In genomic region chr10:128895437-128895836, GRCm38 (mm10) we compare ENCODE assay signal across 8 mouse cellular contexts. TPM values are rescaled to one million over a fixed set of nuclear protein-coding genes. Genes with fewer than 3 reads are reported as not detected.
DNase-seq lines count a peak whose midpoint lies in the region; ATAC-seq and TF ChIP-seq lines count a peak whose summit lies in the region.

No protein-coding gene starts in this region.

- H3K9ac ChIP-seq in embryonic facial prominence, embryonic 11.5 days (replicated peaks; ENCODE audit: low read length): no peak overlapping the region
- H3K9ac ChIP-seq in heart, embryonic 14.5 days (ENCODE audit: low read length): peak overlapping the region; percentile 62
- 0 out of 2 replicates have a peak overlapping the region, but pooled peaks have one; percentile 41 for H3K9ac ChIP-seq in kidney, embryonic 16.5 days (replicated peaks; ENCODE audit: low read length)
- H3K9ac ChIP-seq in stomach, postnatal 0 days (ENCODE audit: low read length): no peak overlapping the region

- peaks cover 4% of the 10 kb centered on the region; the same call in 1 of the 2 replicates for H3K27me3 ChIP-seq in embryonic facial prominence, embryonic 11.5 days (ENCODE audit: control insufficient read depth, insufficient read depth, low read length)
- peaks cover 18% of the 10 kb centered on the region for H3K27me3 ChIP-seq in heart, embryonic 14.5 days (ENCODE audit: control insufficient read depth, insufficient read depth, low read length)
- peaks cover 14% of the 10 kb centered on the region for H3K27me3 ChIP-seq in kidney, embryonic 16.5 days (ENCODE audit: insufficient read depth, low read length)
- no peaks in the 10 kb centered on the region for H3K27me3 ChIP-seq in stomach, postnatal 0 days (ENCODE audit: control insufficient read depth, insufficient read depth, low read length)

- ATAC-seq in activated CD4-positive, CD25-positive, alpha-beta regulatory T cell, adult 4 months: peak; percentile 51
- no peak for ATAC-seq in embryonic facial prominence, embryonic 11.5 days (replicated peaks; ENCODE audit: insufficient number of reproducible peaks, low FRiP score, low TSS enrichment, low read depth)
- no peak for ATAC-seq in heart, embryonic 14.5 days (ENCODE audit: insufficient number of reproducible peaks, insufficient read depth, low FRiP score, low read depth)
- no peak for ATAC-seq in kidney, embryonic 16.5 days (ENCODE audit: low FRiP score, low TSS enrichment)
- ATAC-seq in monocyte, adult 5-6 weeks (replicated peaks; ENCODE audit: insufficient number of reproducible peaks, low FRiP score, low TSS enrichment, poor library complexity, severe bottlenecking): peak; percentile 52
- ATAC-seq in stomach, postnatal 0 days (ENCODE audit: low FRiP score, low TSS enrichment): 0 out of 2 replicates have a peak, but pooled peaks have one; percentile 33

- no peak overlapping the region for H3K4me3 ChIP-seq in embryonic facial prominence, embryonic 11.5 days (ENCODE audit: low read depth, low read length)
- H3K4me3 ChIP-seq in heart, embryonic 14.5 days (ENCODE audit: control insufficient read depth in 1 of 2, insufficient read depth in 1 of 2, low read depth in 1 of 2, low read length in 2 of 2): peak overlapping the region; percentile 4 to 24; a peak in 3 of 4 replicates
- peak overlapping the region; percentile 17 for H3K4me3 ChIP-seq in kidney, embryonic 16.5 days (ENCODE audit: low read length)
- H3K4me3 ChIP-seq in stomach, postnatal 0 days (ENCODE audit: low read depth, low read length): no peak overlapping the region

- no peak overlapping the region for H3K27ac ChIP-seq in embryonic facial prominence, embryonic 11.5 days (replicated peaks; ENCODE audit: low read depth, low read length)
- 0 out of 4 replicates have a peak overlapping the region, but pooled peaks of 1 of the 2 experiments have one; percentile 44 for H3K27ac ChIP-seq in heart, embryonic 14.5 days (replicated peaks in 1 of 2; ENCODE audit: control insufficient read depth in 1 of 2, insufficient read depth in 1 of 2, low read depth in 2 of 2, low read length in 2 of 2)
- no peak overlapping the region for H3K27ac ChIP-seq in kidney, embryonic 16.5 days (ENCODE audit: low read length)
- H3K27ac ChIP-seq in stomach, postnatal 0 days (replicated peaks): no peak overlapping the region

- TF ChIP-seq CTCF in stomach, postnatal 0 days (IDR thresholded peaks at IDR 0.05; ENCODE audit: low read depth): peak; percentile 83

- H3K4me2 ChIP-seq in embryonic facial prominence, embryonic 11.5 days (ENCODE audit: low read depth, low read length): no peak overlapping the region
- H3K4me2 ChIP-seq in heart, embryonic 14.5 days (ENCODE audit: low read length): peak overlapping the region; percentile 61
- peak overlapping the region; percentile 35 for H3K4me2 ChIP-seq in kidney, embryonic 16.5 days (replicated peaks; ENCODE audit: low read depth, low read length)
- peak overlapping the region; percentile 2; the same call in 1 of the 2 replicates for H3K4me2 ChIP-seq in stomach, postnatal 0 days (replicated peaks; ENCODE audit: low read depth)

- under 1% methylated on average over 9 of the region's 9 CpGs for WGBS in embryonic facial prominence, embryonic 11.5 days
- 1% methylated on average over 9 of the region's 9 CpGs for WGBS in heart, embryonic 14.5 days
- WGBS in kidney, embryonic 16.5 days: 0% methylated on average over 9 of the region's 9 CpGs
- WGBS in stomach, postnatal 0 days: under 1% methylated on average over 9 of the region's 9 CpGs

- H3K9me3 ChIP-seq in embryonic facial prominence, embryonic 11.5 days (replicated peaks; ENCODE audit: control insufficient read depth, low read length): no peaks in the 10 kb centered on the region
- H3K9me3 ChIP-seq in heart, embryonic 14.5 days (ENCODE audit: control insufficient read depth, low read length): no peaks in the 10 kb centered on the region
- H3K9me3 ChIP-seq in kidney, embryonic 16.5 days (ENCODE audit: low read length): no peaks in the 10 kb centered on the region
- no peaks in the 10 kb centered on the region for H3K9me3 ChIP-seq in stomach, postnatal 0 days (ENCODE audit: control insufficient read depth, low read length)

- peak; percentile 82 to 86 for DNase-seq in B cell, adult 2 months
- peak; percentile 97 for DNase-seq in embryonic facial prominence, embryonic 11.5 days (ENCODE audit: low spot score)
- DNase-seq in liver: peak; percentile 61
- peak; percentile 76 for DNase-seq in stomach, postnatal 0 days (ENCODE audit: low spot score)

- no peaks in the 10 kb centered on the region for H3K36me3 ChIP-seq in embryonic facial prominence, embryonic 11.5 days (replicated peaks; ENCODE audit: control insufficient read depth, insufficient read depth, low read depth, low read length)
- no peaks in the 10 kb centered on the region for H3K36me3 ChIP-seq in heart, embryonic 14.5 days (ENCODE audit: control insufficient read depth, insufficient read depth, low read length)
- H3K36me3 ChIP-seq in kidney, embryonic 16.5 days (ENCODE audit: insufficient read depth, low read length): no peaks in the 10 kb centered on the region
- no peaks in the 10 kb centered on the region for H3K36me3 ChIP-seq in stomach, postnatal 0 days (ENCODE audit: control insufficient read depth, insufficient read depth, low read length)

- no peak for TF ChIP-seq EP300 in stomach, postnatal 0 days (optimal IDR thresholded peaks at IDR 0.05)

- no peaks in the 10 kb centered on the region for H3K4me1 ChIP-seq in embryonic facial prominence, embryonic 11.5 days (ENCODE audit: control insufficient read depth, insufficient read depth, low read length)
- H3K4me1 ChIP-seq in heart, embryonic 14.5 days (ENCODE audit: control insufficient read depth in 2 of 2, insufficient read depth in 2 of 2, low read length in 2 of 2): peaks cover 11 to 23% of the 10 kb centered on the region in 2 experiments
- peaks cover 26% of the 10 kb centered on the region for H3K4me1 ChIP-seq in kidney, embryonic 16.5 days (ENCODE audit: insufficient read depth, low read length)
- H3K4me1 ChIP-seq in stomach, postnatal 0 days (replicated peaks; ENCODE audit: control insufficient read depth, insufficient read depth): no peaks in the 10 kb centered on the region

RNA-seq across cellular contexts. Expression of gene Gdf11, which starts 3.9 kb away (rescaled TPM):
- polyA plus RNA-seq in activated CD4-positive, CD25-positive, alpha-beta regulatory T cell, adult 4 months (2017; shearing (Covaris generic)): 1 to 10 TPM; 5.0 to 5.6 TPM
- polyA plus RNA-seq in embryonic facial prominence, embryonic 11.5 days (2014; fragmentation: Nextera tagmentation; extraction: Ambion mirVana): 10.5 and 10.9 TPM in 2 replicates
- polyA plus RNA-seq in heart, embryonic 14.5 days (2014; fragmentation: Nextera tagmentation; extraction: Ambion mirVana): 2.3 and 3.4 TPM in 2 replicates
- polyA plus RNA-seq in kidney, embryonic 16.5 days (2015; fragmentation: Nextera tagmentation; extraction: Ambion mirVana): 6.8 and 7.8 TPM in 2 replicates
- total RNA-seq in monocyte, adult 5-6 weeks (2017): 0.57 to 3.8 TPM (median 1.8 TPM) in 3 replicates
- 1.5 and 1.6 TPM in 2 replicates for polyA plus RNA-seq in stomach, postnatal 0 days (2015; fragmentation: Nextera tagmentation; extraction: Ambion mirVana)

RNA-seq across cellular contexts. Expression of gene Cd63, which starts 5.4 kb away (rescaled TPM):
- polyA plus RNA-seq in activated CD4-positive, CD25-positive, alpha-beta regulatory T cell, adult 4 months (2017; shearing (Covaris generic)): under 1 TPM; 0.69 to 0.92 TPM
- 324 and 334 TPM in 2 replicates for polyA plus RNA-seq in embryonic facial prominence, embryonic 11.5 days (2014; fragmentation: Nextera tagmentation; extraction: Ambion mirVana)
- polyA plus RNA-seq in heart, embryonic 14.5 days (2014; fragmentation: Nextera tagmentation; extraction: Ambion mirVana): 363 and 394 TPM in 2 replicates
- polyA plus RNA-seq in kidney, embryonic 16.5 days (2015; fragmentation: Nextera tagmentation; extraction: Ambion mirVana): 775 and 850 TPM in 2 replicates
- total RNA-seq in monocyte, adult 5-6 weeks (2017): 12.1 to 26.5 TPM (median 22.9 TPM) in 3 replicates
- 760 and 773 TPM in 2 replicates for polyA plus RNA-seq in stomach, postnatal 0 days (2015; fragmentation: Nextera tagmentation; extraction: Ambion mirVana)

RNA-seq across cellular contexts. Expression of gene Rdh5, which starts 27.3 kb away (rescaled TPM):
- polyA plus RNA-seq in activated CD4-positive, CD25-positive, alpha-beta regulatory T cell, adult 4 months (2017; shearing (Covaris generic)): 1 to 10 TPM; 5.7 to 8.9 TPM
- polyA plus RNA-seq in embryonic facial prominence, embryonic 11.5 days (2014; fragmentation: Nextera tagmentation; extraction: Ambion mirVana): 9.2 and 11.4 TPM in 2 replicates
- 7.7 and 11.5 TPM in 2 replicates for polyA plus RNA-seq in heart, embryonic 14.5 days (2014; fragmentation: Nextera tagmentation; extraction: Ambion mirVana)
- polyA plus RNA-seq in kidney, embryonic 16.5 days (2015; fragmentation: Nextera tagmentation; extraction: Ambion mirVana): 17.7 and 20.5 TPM in 2 replicates
- 1.5 to 7.6 TPM in 2 of 3 replicates, not detected in the other for total RNA-seq in monocyte, adult 5-6 weeks (2017)
- polyA plus RNA-seq in stomach, postnatal 0 days (2015; fragmentation: Nextera tagmentation; extraction: Ambion mirVana): 8.1 and 9.5 TPM in 2 replicates

RNA-seq across cellular contexts. Expression of gene Bloc1s1, which starts 28.4 kb away (rescaled TPM):
- 100 to 1,000 TPM; 218 to 252 TPM for polyA plus RNA-seq in activated CD4-positive, CD25-positive, alpha-beta regulatory T cell, adult 4 months (2017; shearing (Covaris generic))
- polyA plus RNA-seq in embryonic facial prominence, embryonic 11.5 days (2014; fragmentation: Nextera tagmentation; extraction: Ambion mirVana): 196 and 213 TPM in 2 replicates
- polyA plus RNA-seq in heart, embryonic 14.5 days (2014; fragmentation: Nextera tagmentation; extraction: Ambion mirVana): 239 and 251 TPM in 2 replicates
- 227 and 234 TPM in 2 replicates for polyA plus RNA-seq in kidney, embryonic 16.5 days (2015; fragmentation: Nextera tagmentation; extraction: Ambion mirVana)
- 110 to 127 TPM (median 111 TPM) in 3 replicates for total RNA-seq in monocyte, adult 5-6 weeks (2017)
- 194 and 198 TPM in 2 replicates for polyA plus RNA-seq in stomach, postnatal 0 days (2015; fragmentation: Nextera tagmentation; extraction: Ambion mirVana)

RNA-seq across cellular contexts. Expression of gene Itga7, which starts 38.2 kb away (rescaled TPM):
- 1 to 10 TPM; 2.9 to 6.1 TPM for polyA plus RNA-seq in activated CD4-positive, CD25-positive, alpha-beta regulatory T cell, adult 4 months (2017; shearing (Covaris generic))
- 2.3 and 2.7 TPM in 2 replicates for polyA plus RNA-seq in embryonic facial prominence, embryonic 11.5 days (2014; fragmentation: Nextera tagmentation; extraction: Ambion mirVana)
- 3.7 and 3.9 TPM in 2 replicates for polyA plus RNA-seq in heart, embryonic 14.5 days (2014; fragmentation: Nextera tagmentation; extraction: Ambion mirVana)
- 3.9 and 4.0 TPM in 2 replicates for polyA plus RNA-seq in kidney, embryonic 16.5 days (2015; fragmentation: Nextera tagmentation; extraction: Ambion mirVana)
- 0.19 to 0.53 TPM in 2 of 3 replicates, not detected in the other for total RNA-seq in monocyte, adult 5-6 weeks (2017)
- polyA plus RNA-seq in stomach, postnatal 0 days (2015; fragmentation: Nextera tagmentation; extraction: Ambion mirVana): 8.5 and 8.7 TPM in 2 replicates

Comparison
In these comparisons a context has a peak if more than half of its experiments do, and no peak if none do; other contexts are left out.
1. ATAC-seq: peak in activated CD4-positive, CD25-positive, alpha-beta regulatory T cell, adult 4 months (single experiment), monocyte, adult 5-6 weeks (single experiment) and stomach, postnatal 0 days (single experiment); none in embryonic facial prominence, embryonic 11.5 days (single experiment), heart, embryonic 14.5 days (single experiment) and kidney, embryonic 16.5 days (single experiment).
2. H3K4me3 ChIP-seq: peak in heart, embryonic 14.5 days (2 of 2) and kidney, embryonic 16.5 days (single experiment); none in embryonic facial prominence, embryonic 11.5 days (single experiment) and stomach, postnatal 0 days (single experiment).
3. H3K9ac ChIP-seq: peak in heart, embryonic 14.5 days (single experiment) and kidney, embryonic 16.5 days (single experiment); none in embryonic facial prominence, embryonic 11.5 days (single experiment) and stomach, postnatal 0 days (single experiment).
4. RNA of gene Cd63, which starts 5.4 kb away (polyA plus RNA-seq): 775 to 850 TPM in kidney, embryonic 16.5 days, 760 to 773 TPM in stomach, postnatal 0 days, 363 to 394 TPM in heart, embryonic 14.5 days and 324 to 334 TPM in embryonic facial prominence, embryonic 11.5 days; 0.69 to 0.92 TPM in activated CD4-positive, CD25-positive, alpha-beta regulatory T cell, adult 4 months; every median in the first group is over 100 times any median in the second.
5. Peak in every context shown above with its lines, with median percentiles within 50 percentile points of each other: DNase-seq.